Comparison of ENCODE assay signal across 9 mouse cellular contexts in the genomic region with DNA sequence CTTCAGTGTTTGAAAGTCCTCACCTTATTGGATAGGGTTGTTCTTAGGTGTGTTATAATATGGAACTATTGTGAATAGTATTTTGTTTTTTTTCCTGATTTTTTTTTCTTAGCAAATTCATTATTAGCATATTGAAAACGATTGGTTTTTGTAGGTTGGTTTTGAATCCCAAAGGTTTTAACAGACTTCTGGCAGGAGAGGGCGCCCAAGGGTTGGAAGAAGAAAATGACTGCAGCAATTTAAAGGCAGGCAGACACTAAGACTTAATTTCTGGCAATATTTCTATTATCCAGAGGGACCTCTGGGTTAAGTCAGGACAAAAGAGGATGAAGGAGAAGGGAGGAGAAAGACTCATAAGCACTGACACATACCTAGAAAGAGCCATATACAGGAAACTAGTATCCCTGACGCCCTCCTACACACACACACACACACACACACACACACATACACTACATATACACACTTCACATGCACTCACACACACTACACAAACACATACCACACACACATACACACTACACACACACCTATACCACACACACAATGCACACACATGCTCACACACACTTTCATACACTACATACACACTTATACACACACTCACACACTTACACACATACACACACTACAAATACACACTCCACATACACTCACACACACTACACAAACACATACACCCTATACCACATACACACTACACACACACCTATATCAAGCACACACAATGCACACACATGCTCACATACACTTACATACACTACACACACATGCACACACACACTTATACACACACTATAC. TPM values are rescaled to one million over a fixed set of nuclear protein-coding genes. Genes with fewer than 3 reads are reported as not detected.
DNase-seq lines count a peak whose midpoint lies in the region; ATAC-seq and TF ChIP-seq lines count a peak whose summit lies in the region.
"Had no signal": no experiment of that assay in that cellular context is flagged by ENCODE, and none has a peak within 500 bp of the region (broad histone marks: within the 10 kb centered on the region; RNA-seq: fewer than 3 reads in every experiment).

No protein-coding gene starts in this region.

- peak; percentile 23; the same call in 1 of the 2 replicates for ATAC-seq in intestine, embryonic 15.5 days
- ATAC-seq in midbrain, embryonic 12.5 days (ENCODE audit: low FRiP score, low read depth) = 0 out of 2 replicates have a peak, but pooled peaks have one; percentile 41

- no peak overlapping the region for H3K27ac ChIP-seq in heart, embryonic 10.5 days
- no peak overlapping the region for H3K27ac ChIP-seq in gastrocnemius, adult 2 months
- no peak overlapping the region for H3K27ac ChIP-seq in intestine, embryonic 15.5 days
- H3K27ac ChIP-seq in midbrain, embryonic 12.5 days (replicated peaks) = no peak overlapping the region
- H3K27ac ChIP-seq: macrophage had no signal

- H3K4me1 ChIP-seq in heart, embryonic 10.5 days = peaks cover 5% of the 10 kb centered on the region
- H3K4me1 ChIP-seq in intestine, embryonic 15.5 days (replicated peaks) = 0 out of 2 replicates have a peak, but pooled peaks cover 5% of the 10 kb centered on the region
- H3K4me1 ChIP-seq in midbrain, embryonic 12.5 days = no peaks in the 10 kb centered on the region

- H3K9ac ChIP-seq in intestine, embryonic 15.5 days = no peak overlapping the region
- H3K9ac ChIP-seq in midbrain, embryonic 12.5 days (replicated peaks) = no peak overlapping the region

- no peaks in the 10 kb centered on the region for H3K9me3 ChIP-seq in heart, embryonic 10.5 days
- no peaks in the 10 kb centered on the region for H3K9me3 ChIP-seq in intestine, embryonic 15.5 days
- H3K9me3 ChIP-seq in midbrain, embryonic 12.5 days = no peaks in the 10 kb centered on the region

- no peaks in the 10 kb centered on the region for H3K27me3 ChIP-seq in heart, embryonic 10.5 days (ENCODE audit: insufficient read depth, poor library complexity, severe bottlenecking)
- H3K27me3 ChIP-seq in intestine, embryonic 15.5 days (replicated peaks) = no peaks in the 10 kb centered on the region
- 0 out of 2 replicates have a peak, but pooled peaks cover 3% of the 10 kb centered on the region for H3K27me3 ChIP-seq in midbrain, embryonic 12.5 days
- no peaks in the 10 kb centered on the region for H3K27me3 ChIP-seq in splenic B cell, adult 2 months (ENCODE audit: control insufficient read depth, insufficient read depth, low read length, poor library complexity, severe bottlenecking)

- WGBS in heart, embryonic 10.5 days = 31% methylated on average over 3 of the region's 3 CpGs
- WGBS in intestine, embryonic 15.5 days = 31% methylated on average over 3 of the region's 3 CpGs
- WGBS in midbrain, embryonic 12.5 days = 28% methylated on average over 3 of the region's 3 CpGs

- TF ChIP-seq CTCF in gastrocnemius, adult 2 months (IDR thresholded peaks at IDR 0.05) = peak; percentile 80

- peak; percentile 69 to 94 for DNase-seq in heart, adult 18-20 months
- DNase-seq in heart, embryonic 10.5 days (ENCODE audit: low spot score) = no peak
- peak; percentile 92 for DNase-seq in cerebellum, postnatal 10 days
- DNase-seq in gastrocnemius, adult 2 months = peak; percentile 79
- peak; percentile 79 for DNase-seq in left cerebral cortex, postnatal 4 days
- peak; percentile 64 for DNase-seq in splenic B cell, adult 2 months (ENCODE audit: low read depth, low spot score)

- H3K36me3 ChIP-seq in heart, embryonic 10.5 days = no peaks in the 10 kb centered on the region
- H3K36me3 ChIP-seq in intestine, embryonic 15.5 days = no peaks in the 10 kb centered on the region
- H3K36me3 ChIP-seq in midbrain, embryonic 12.5 days = no peaks in the 10 kb centered on the region
- peaks cover 2% of the 10 kb centered on the region; the same call in 1 of the 2 replicates for H3K36me3 ChIP-seq in splenic B cell, adult 2 months (ENCODE audit: control insufficient read depth, insufficient read depth, low read length, poor library complexity, severe bottlenecking)

- H3K4me3 ChIP-seq in heart, embryonic 10.5 days = no peak overlapping the region
- no peak overlapping the region for H3K4me3 ChIP-seq in gastrocnemius, adult 2 months
- no peak overlapping the region for H3K4me3 ChIP-seq in intestine, embryonic 15.5 days (replicated peaks)
- no peak overlapping the region for H3K4me3 ChIP-seq in midbrain, embryonic 12.5 days

- intact Hi-C loops in gastrocnemius, adult 2 months (cut with DNase I) = loop anchor here (1.0 to 5.0 kb wide), 3 partner anchors 69 to 121 kb away; no protein-coding TSS in a partner anchor
- intact Hi-C loops in left cerebral cortex, postnatal 4 days (cut with DNase I) = loop anchor here (2.0 to 5.0 kb wide), 2 partner anchors 69 to 122 kb away; no protein-coding TSS in a partner anchor

- no peak overlapping the region for H3K4me2 ChIP-seq in intestine, embryonic 15.5 days (replicated peaks)
- no peak overlapping the region for H3K4me2 ChIP-seq in midbrain, embryonic 12.5 days (replicated peaks)

RNA-seq across cellular contexts. Expression of gene Hsd11b1, which starts 8.2 kb away (rescaled TPM):
- 10 to 100 TPM; 15.1 to 19.6 TPM for total RNA-seq in heart, adult 18-20 months (2021)
- polyA plus RNA-seq in heart, embryonic 10.5 days (2016; fragmentation: Nextera tagmentation; extraction: Ambion mirVana) = 1.0 and 2.2 TPM in 2 replicates
- total RNA-seq in gastrocnemius, adult 2 months (2021) = 1 to 10 TPM; 5.8 to 7.0 TPM
- 1.3 and 1.4 TPM in 2 replicates for polyA plus RNA-seq in intestine, embryonic 15.5 days (2015; fragmentation: Nextera tagmentation; extraction: Ambion mirVana)
- total RNA-seq in left cerebral cortex, postnatal 4 days (2021) = 1 to 10 TPM; 3.2 to 3.4 TPM
- not detected in 2 replicates for polyA plus RNA-seq in midbrain, embryonic 12.5 days (2016; fragmentation: Nextera tagmentation; extraction: Ambion mirVana)

RNA-seq across cellular contexts. Expression of gene G0s2, which starts 17.3 kb away (rescaled TPM):
- 10 to 100 TPM; 43.4 to 49.3 TPM for total RNA-seq in heart, adult 18-20 months (2021)
- 36.1 and 44.0 TPM in 2 replicates for polyA plus RNA-seq in heart, embryonic 10.5 days (2016; fragmentation: Nextera tagmentation; extraction: Ambion mirVana)
- total RNA-seq in gastrocnemius, adult 2 months (2021) = 10 to 100 TPM; 18.7 to 29.3 TPM
- polyA plus RNA-seq in intestine, embryonic 15.5 days (2015; fragmentation: Nextera tagmentation; extraction: Ambion mirVana) = 21.9 and 23.7 TPM in 2 replicates
- total RNA-seq in left cerebral cortex, postnatal 4 days (2021) = 1 to 10 TPM; 3.1 to 3.7 TPM
- 10.1 and 11.0 TPM in 2 replicates for polyA plus RNA-seq in midbrain, embryonic 12.5 days (2016; fragmentation: Nextera tagmentation; extraction: Ambion mirVana)

RNA-seq across cellular contexts. Expression of gene Lamb3, which starts 48.2 kb away (rescaled TPM):
- total RNA-seq in heart, adult 18-20 months (2021) = 10 to 100 TPM in 1 of 2 experiments, 1 to 10 TPM in 1; 8.5 to 13.5 TPM
- polyA plus RNA-seq in heart, embryonic 10.5 days (2016; fragmentation: Nextera tagmentation; extraction: Ambion mirVana) = 1.7 and 2.4 TPM in 2 replicates
- total RNA-seq in gastrocnemius, adult 2 months (2021) = 1 to 10 TPM; 3.7 to 5.4 TPM
- polyA plus RNA-seq in intestine, embryonic 15.5 days (2015; fragmentation: Nextera tagmentation; extraction: Ambion mirVana) = 3.9 and 4.4 TPM in 2 replicates
- 1 to 10 TPM in 1 of 2 experiments, under 1 TPM in 1; 0.91 to 1.0 TPM for total RNA-seq in left cerebral cortex, postnatal 4 days (2021)
- 0.27 and 0.56 TPM in 2 replicates for polyA plus RNA-seq in midbrain, embryonic 12.5 days (2016; fragmentation: Nextera tagmentation; extraction: Ambion mirVana)
- polyA plus RNA-seq: macrophage had no signal

RNA-seq across cellular contexts. Expression of gene Traf3ip3, which starts 54.2 kb away (rescaled TPM):
- total RNA-seq in heart, adult 18-20 months (2021) = 1 to 10 TPM; 1.3 to 4.7 TPM
- 1.6 and 1.9 TPM in 2 replicates for polyA plus RNA-seq in heart, embryonic 10.5 days (2016; fragmentation: Nextera tagmentation; extraction: Ambion mirVana)
- 1 to 10 TPM in 1 of 2 experiments, under 1 TPM in 1; 0.48 to 1.2 TPM for total RNA-seq in gastrocnemius, adult 2 months (2021)
- polyA plus RNA-seq in intestine, embryonic 15.5 days (2015; fragmentation: Nextera tagmentation; extraction: Ambion mirVana) = 3.8 and 4.1 TPM in 2 replicates
- total RNA-seq in left cerebral cortex, postnatal 4 days (2021) = 1 to 10 TPM; 1.0 to 2.0 TPM
- polyA plus RNA-seq in midbrain, embryonic 12.5 days (2016; fragmentation: Nextera tagmentation; extraction: Ambion mirVana) = 2.1 and 2.2 TPM in 2 replicates

Comparison
In these comparisons a context has a peak if more than half of its experiments do, and no peak if none do; other contexts are left out.
1. RNA of gene G0s2, which starts 17.3 kb away (total RNA-seq): 43.4 to 49.3 TPM in heart, adult 18-20 months and 18.7 to 29.3 TPM in gastrocnemius, adult 2 months; 3.1 to 3.7 TPM in left cerebral cortex, postnatal 4 days; every median in the first group is over 4 times any median in the second.